Mouse (Mus musculus) cerebellum, postnatal 4 days (tissue): ENCODE results near the gene Birc7.
A peak's percentile ranks its signal among the peaks of the same experiment; 100 is the strongest.

Source experiments
- DNase-seq, 2 experiments: peaks; one replicate each; pipeline ENCODE4 v3.0.0; 2022; ENCODE audit warnings: low spot score in 2 of 2, mixed read lengths in 1 of 2

Birc7 gene

GRCm38 (mm10) chr2:180904435-180905208 is 24.2 kb upstream of the Birc7 start:
- DNase-seq: no peak

DNA sequence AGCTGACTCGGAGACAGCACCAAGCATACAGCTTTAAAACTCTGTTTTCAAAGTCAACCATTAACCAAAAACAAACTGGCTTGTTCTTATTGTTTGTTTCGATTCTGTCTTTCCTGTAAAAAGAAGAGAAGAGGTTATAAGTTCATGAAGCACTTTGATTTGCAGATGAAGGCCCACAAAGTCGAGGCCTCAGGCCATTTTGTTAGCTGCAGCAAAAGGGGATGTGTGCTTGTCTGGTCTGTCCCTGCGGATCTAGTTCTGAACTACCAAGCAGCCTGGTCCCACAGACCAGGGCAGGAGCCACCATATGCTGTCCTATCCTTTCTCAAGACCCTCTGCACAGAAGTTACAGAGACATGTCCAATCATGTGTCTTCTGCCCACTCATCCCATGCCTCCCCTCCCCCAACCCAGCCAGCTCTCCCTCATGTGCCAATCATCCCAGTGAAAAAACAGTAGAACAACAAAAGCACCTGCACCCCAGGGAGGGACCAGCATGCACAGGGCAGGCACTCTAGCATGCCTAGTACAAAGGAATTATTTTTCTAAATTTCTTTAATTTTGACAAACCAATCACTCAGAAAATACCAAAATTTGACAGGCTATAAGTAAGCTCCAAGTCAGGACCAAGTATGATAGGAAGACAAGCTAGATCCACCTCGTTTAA is 23.1 kb upstream of the Birc7 start:
- DNase-seq: no peak

DNA sequence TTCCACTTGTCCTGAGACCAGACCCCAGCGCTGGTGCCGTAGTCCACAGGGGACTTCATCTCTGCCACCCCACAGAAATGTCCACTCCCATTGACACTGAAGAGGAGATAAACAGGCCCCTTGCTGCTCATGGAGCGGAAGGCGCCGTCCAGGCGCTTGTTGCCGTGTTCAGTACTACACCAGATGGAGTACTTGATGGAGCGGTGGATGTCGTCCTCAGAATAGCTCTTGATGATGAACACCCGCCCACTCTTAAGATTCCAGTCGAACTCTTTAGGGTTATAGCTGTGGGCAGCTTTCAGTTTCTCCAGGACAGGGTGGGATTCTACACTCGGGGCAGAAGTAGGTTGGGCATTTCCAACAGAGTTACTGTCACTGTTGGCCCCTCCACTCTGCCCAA is 17.9 kb upstream of the Birc7 start:
- DNase-seq: peak in 1 of 2 experiments; percentile 17

DNA sequence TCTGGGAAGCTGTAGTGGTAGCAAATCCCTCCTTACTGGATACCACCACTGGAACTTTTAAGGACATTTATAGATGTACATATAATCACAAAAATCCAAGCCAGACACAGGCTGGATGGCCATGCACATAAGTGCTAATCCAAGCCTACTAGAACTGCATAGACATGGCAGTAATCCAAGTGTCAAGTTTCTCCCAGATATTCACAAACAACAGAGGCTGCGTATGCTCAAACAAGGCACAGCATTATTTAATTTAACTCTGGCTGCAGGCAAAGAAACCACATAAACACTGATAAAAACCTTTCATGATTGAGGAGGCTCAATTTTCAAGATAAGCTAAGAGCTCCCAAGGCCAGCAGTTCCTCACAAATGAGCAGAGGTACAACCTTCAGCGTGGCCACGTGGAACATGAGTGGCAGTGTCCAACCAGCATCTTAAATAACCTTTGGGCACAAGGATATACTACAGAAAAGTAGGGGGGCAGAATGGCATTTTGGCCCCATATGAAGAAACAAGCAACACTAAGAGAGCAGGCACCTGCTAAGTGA is 12.9 kb upstream of the Birc7 start:
- no peak for DNase-seq

DNA sequence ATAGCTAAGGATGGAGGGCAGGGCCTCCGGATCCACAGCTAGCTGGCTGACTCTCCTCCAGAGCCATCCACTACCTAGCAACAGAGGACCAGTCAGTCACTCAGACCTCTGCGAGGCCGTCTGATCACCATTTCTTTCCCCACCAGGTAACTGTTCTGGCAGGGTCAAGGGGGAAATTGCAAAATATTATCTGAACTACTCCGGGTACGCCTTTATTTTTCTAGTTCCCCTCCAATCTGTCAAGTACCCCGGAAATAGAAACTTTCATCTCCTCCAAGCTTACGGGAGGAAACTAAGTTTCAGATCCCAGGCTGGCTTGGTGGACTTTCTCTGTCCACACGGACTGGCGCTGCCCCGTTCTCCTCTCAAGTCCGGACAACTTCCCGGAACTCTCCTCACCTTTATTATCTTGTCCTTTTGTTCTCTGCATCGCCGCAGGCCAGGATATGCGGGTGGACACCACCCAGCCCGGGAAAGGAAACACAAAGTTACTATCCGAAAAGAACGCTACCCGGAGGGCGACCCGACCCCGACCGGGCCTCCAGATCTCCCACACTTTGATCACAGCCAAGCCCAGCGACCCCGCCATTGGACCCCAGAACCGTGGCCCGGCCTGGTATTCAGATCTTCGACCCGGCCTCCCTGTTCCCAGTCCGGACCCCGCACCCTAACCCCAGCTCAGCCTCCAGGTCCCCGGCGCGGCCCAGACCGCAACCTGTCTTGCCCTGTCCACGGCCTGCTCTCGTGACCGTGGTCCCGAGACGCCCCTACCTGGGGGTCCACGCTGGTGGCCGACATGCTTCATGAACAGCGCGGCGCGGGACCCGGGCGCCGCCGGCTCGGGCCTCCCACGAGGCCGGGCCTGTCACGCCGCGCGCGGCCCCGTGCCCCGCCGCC is 8.7 kb upstream of the Birc7 start:
- no peak for DNase-seq

DNA sequence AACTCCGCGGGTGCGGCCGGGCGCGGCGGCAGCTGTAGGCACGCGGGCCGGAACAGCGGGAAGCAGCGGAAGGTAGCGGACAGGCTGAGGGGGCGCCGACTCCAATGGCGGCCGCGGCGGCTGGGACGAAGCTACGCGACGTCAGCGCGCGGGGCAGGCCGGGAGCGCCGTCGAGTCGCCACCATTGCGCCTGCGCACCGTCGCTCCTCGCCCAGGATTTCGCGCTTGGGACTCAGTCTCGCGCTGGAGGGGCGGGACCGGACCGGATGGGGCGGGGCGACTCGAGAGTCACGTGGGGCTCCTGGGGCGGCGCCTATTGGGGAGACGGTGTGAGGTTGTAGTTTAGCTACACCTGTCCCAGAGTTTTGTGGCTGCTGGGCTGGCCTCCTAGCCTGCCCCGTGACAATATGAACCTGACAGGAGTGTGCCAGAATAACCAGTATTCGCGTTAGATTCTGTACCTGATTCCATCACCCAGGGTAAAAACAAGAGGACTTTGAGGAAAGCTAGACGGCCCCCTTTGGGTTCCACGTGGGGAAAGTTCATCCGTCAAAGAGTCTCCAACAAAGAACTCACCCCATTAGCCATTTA is 7.9 kb upstream of the Birc7 start, which contains the start of gene Ythdf1:
TSS of gene Ythdf1 (minus strand) at position 140 of the 591 bp plus-strand sequence.
- DNase-seq: peak; percentile 97 to 98

GRCm38 (mm10) chr2:180922739-180923138 is 6.1 kb upstream of the Birc7 start:
- no peak for DNase-seq

GRCm38 (mm10) chr2:180925176-180925575 is 3.6 kb upstream of the Birc7 start:
- peak; percentile 59 to 81 for DNase-seq

DNA sequence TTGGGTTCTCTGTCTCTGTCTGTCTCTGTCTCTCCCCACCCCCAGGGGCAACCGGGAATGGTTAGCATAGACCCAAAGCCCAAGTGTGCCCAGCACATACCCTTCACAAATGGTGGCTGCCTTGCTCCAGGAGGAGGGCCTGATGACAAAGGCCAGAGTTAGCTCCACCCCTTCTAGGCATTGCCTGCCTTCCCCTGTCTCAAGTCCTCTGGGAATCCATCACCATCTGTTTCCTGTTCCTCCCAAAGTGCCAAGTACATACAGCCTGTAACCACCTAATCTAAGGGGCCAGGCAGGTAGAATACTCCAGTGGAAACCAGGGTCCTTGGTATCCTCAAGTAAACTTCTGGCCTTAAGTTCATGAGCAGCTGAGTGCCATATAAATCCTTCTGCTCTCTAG is 3.6 kb downstream of the Birc7 start:
- no peak for DNase-seq

DNA sequence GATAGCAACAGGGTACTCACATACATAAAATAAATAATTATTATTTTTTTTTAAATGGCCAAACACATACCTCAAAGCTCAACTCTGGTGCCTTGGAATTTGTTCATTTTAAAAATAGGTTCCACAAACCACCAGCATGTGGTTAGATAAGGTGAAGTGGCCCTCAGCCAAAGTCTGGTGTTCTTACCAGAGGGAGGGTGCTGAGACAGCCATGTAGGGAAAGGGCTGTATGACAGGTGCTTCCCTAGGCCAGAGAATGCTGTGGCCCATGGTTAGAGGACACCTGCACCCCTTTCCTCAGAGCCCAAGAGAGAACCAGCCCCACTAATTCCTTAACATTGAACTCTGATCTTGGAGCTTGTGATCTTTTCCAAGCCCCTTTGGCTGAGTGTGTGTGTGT is 11.4 kb downstream of the Birc7 start:
- no peak for DNase-seq

- no peak for DNase-seq
Measured at GRCm38 (mm10) chr2:180941869-180942268, 13.0 kb downstream of the Birc7 start.

GRCm38 (mm10) chr2:180949947-180950346 is 21.1 kb downstream of the Birc7 start:
- no peak for DNase-seq

- DNase-seq: peak; percentile 35 to 50
Measured at GRCm38 (mm10) chr2:180952731-180953171, 23.9 kb downstream of the Birc7 start.

- no peak for DNase-seq
Measured at GRCm38 (mm10) chr2:180953638-180954037, 24.8 kb downstream of the Birc7 start.

DNA sequence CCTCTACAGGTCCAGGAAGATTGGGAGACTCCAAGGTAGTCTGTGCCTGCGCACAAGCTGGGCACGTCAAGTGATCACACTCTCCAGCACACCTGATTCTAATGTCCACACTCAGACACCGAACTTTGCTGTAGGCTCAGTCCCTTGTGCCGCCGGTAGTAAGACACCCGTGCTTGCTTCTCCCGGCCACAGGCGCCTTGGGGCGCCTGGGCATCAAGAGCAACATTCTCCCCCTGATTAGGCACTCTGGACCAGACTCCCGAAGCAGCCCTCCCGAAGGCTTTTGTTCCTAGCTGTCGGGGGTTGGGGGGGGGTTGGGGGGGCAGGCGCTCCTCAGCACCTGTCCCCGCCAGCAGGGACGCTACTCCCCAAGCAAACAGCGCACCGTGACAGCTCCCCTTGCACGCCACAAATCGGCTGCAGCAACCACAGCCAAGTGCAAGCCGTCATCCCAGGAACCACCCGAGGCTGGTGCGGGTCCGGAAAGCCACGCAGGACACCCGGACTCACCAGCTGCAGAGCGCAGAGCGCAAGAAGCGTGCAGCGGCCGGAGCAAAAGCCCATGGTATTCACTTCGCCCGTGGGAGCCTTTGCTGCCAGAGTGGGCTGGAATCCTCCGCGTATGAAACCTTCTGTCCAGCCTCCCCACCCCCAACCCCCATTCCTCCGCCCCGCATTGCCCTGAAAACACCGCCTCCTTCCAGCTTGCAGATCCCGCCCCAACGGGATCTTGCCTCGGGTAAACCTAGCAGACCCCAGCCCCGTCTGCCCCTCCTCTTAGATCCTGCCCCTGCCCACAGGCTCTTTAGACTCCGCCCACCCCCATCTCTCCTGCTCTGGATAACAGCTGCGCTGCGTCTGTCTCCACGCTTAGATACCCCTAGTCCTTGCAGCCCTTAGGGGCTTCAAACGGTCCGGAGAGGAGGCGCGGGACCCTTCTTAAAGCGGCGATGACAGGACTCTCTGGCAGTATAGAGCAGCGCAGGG is 25.5 kb downstream of the Birc7 start, which contains the start of gene Nkain4:
TSS of gene Nkain4 (minus strand) at position 639 of the 987 bp plus-strand sequence.
- DNase-seq: peak; percentile 56 to 72

DNA sequence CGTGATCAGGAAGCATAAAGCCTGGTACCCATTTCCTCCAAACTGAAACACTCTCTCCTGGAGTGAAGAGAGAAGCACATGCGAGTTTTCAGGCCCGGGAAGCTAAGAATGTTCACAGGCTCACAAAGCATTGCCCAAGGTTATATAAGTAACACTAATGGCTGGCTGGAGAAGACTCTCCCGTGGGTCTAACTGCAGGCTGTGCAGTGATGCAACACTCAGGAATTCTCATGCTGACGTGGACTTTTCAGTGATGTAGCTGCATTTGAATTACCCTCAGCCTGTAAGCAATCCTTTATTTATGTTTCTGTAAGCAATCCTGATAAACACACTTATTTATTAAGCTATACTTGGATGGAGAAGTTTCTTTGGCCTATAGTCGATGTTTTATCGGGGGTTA is 30.8 kb downstream of the Birc7 start:
- no peak for DNase-seq

GRCm38 (mm10) chr2:180960187-180960586 is 31.4 kb downstream of the Birc7 start:
- DNase-seq: no peak

DNA sequence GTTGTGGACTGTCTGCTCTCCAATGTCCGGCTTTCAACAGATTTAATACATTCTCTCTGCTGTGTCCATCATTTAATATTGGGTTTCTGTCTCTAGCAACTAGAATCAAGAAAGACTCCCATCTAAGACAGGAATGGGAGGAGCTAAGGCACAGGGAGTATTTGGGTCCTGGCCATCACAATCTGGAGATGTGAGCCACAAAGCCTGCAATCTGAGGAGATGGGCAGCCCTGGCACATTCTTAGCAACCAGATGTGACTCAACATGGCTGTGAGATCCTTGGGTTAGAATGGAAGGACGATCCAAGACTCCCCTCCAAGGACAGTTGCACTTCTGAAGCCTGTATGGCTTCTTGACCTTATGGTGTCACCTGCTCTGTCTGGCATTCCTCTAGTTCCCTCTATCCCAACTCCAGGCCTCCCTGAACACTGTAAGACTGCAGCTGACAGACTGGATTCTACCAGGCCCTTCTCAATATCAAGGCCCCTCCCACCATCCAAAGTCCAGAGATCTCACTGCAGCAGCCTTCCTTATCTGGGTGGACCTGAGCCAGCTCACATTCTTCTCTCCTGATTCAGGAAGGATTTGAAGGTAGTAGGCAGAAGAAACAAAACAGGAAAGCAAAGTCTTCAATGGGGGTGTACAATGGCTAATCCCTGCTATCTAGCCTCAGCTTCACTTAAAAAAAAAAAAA is 33.9 kb downstream of the Birc7 start:
- no peak for DNase-seq

DNA sequence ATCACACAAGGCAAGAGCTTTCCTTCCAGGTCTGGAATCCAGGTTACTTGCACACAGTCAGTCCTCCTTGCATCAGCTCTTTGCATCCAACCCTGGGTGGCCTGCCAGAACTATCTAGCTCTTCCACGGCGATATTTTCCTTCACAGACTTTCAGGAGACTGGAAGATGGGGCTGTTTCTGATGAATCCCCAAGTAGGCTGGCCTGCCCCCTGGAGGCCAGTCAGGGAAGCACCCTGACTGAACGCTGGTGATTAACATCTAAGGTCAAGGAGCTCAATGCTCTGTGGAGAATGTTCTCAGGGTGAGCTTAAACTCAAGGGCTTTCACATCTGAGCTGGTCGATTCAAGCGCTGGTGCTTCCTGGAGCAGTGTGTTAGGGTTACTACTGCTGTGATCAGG is 35.1 kb downstream of the Birc7 start:
- DNase-seq: peak; percentile 62 to 82
